Mouse (Mus musculus): ENCODE results near the gene Plb1.

DNA sequence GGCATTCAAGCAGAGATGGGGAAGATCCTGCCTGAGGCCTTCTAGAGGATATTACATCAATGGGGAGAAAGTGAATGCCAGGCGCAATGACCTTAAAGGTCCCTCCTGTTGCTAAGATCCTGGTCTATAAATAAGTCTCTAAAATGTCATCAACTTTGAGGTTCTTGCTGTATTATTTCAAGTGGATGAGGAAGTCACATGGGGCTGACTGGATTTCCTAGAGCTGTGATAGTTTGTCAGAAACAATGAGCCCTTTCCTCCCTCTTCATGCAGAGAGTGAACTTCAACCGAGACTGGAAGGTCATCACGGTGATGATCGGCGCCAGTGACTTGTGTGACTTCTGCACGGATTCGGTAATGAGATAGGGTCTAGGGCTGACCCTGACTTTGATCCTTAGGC is 95.6 kb downstream of the Plb1 start:
- TF ChIP-seq POLR2A (IDR thresholded peaks at IDR 0.05; ENCODE audit: extremely low read depth, insufficient read depth, low read length), result no peak
- TF ChIP-seq CTCF (IDR thresholded peaks at IDR 0.05; ENCODE audit: low read depth, low read length), result no peak

All from liver, adult 2 months (tissue).